Mouse (Mus musculus): Measurements from ENCODE around the gene Fstl4. TPM values are rescaled to one million over a fixed set of nuclear protein-coding genes. Genes with fewer than 3 reads are reported as not detected.

The Fstl4 gene
- polyA plus RNA-seq, 1 experiment from 2014 or later: 9.1 TPM

GRCm38 (mm10) chr11:52872846-52873512 is 108.5 kb downstream of the Fstl4 start:
- peaks cover 12% of the 10 kb centered on the region for H3K4me1 ChIP-seq (ENCODE audit: control insufficient read depth, insufficient read depth, low read length)
- H3K4me2 ChIP-seq: no peak overlapping the region
- 89% methylated on average over 15 of the region's 15 CpGs for WGBS (ENCODE audit: insufficient replicate concordance)
- no peak for ATAC-seq (replicated peaks; ENCODE audit: insufficient number of reproducible peaks, low FRiP score, low TSS enrichment)
- peaks cover 3% of the 10 kb centered on the region; the same call in 1 of the 2 replicates for H3K9me3 ChIP-seq (replicated peaks; ENCODE audit: control insufficient read depth, low read length)
- no peak overlapping the region for H3K9ac ChIP-seq (ENCODE audit: low read depth, low read length)
- no peak overlapping the region for H3K4me3 ChIP-seq (ENCODE audit: low read depth, low read length)
- H3K27me3 ChIP-seq (ENCODE audit: control insufficient read depth, insufficient read depth, low read length): no peaks in the 10 kb centered on the region; the same call in 1 of the 2 replicates
- no peak overlapping the region for H3K27ac ChIP-seq (ENCODE audit: low read depth, low read length)
- no peaks in the 10 kb centered on the region for H3K36me3 ChIP-seq (ENCODE audit: control insufficient read depth, insufficient read depth, low read length)

- H3K4me2 ChIP-seq: no peak overlapping the region
- no peak overlapping the region for H3K27ac ChIP-seq (ENCODE audit: low read depth, low read length)
- no peak for ATAC-seq (replicated peaks; ENCODE audit: insufficient number of reproducible peaks, low FRiP score, low TSS enrichment)
- H3K9me3 ChIP-seq (replicated peaks; ENCODE audit: control insufficient read depth, low read length): peaks cover 3% of the 10 kb centered on the region; the same call in 1 of the 2 replicates
- no peak overlapping the region for H3K9ac ChIP-seq (ENCODE audit: low read depth, low read length)
- peaks cover 15% of the 10 kb centered on the region for H3K4me1 ChIP-seq (ENCODE audit: control insufficient read depth, insufficient read depth, low read length)
- no peaks in the 10 kb centered on the region for H3K36me3 ChIP-seq (ENCODE audit: control insufficient read depth, insufficient read depth, low read length)
- 91% methylated on average over 19 of the region's 19 CpGs for WGBS (ENCODE audit: insufficient replicate concordance)
- H3K27me3 ChIP-seq (ENCODE audit: control insufficient read depth, insufficient read depth, low read length): no peaks in the 10 kb centered on the region
- H3K4me3 ChIP-seq (ENCODE audit: low read depth, low read length): no peak overlapping the region
These were observed 111.7 kb downstream of the Fstl4 start for GRCm38 (mm10) chr11:52875916-52876765.

- Histone ChIP-seq H3K27me3 (ENCODE audit: control insufficient read depth, insufficient read depth, low read length) (no peaks in the 10 kb centered on the region), H3K4me1 (ENCODE audit: control insufficient read depth, insufficient read depth, low read length) (peaks cover 15% of the 10 kb centered on the region), H3K4me3 (ENCODE audit: low read depth, low read length) (no peak overlapping the region), H3K4me2 (peak overlapping the region; percentile 8), H3K9me3 (replicated peaks; ENCODE audit: control insufficient read depth, low read length) (peaks cover 3% of the 10 kb centered on the region; the same call in 1 of the 2 replicates), H3K9ac (ENCODE audit: low read depth, low read length) (no peak overlapping the region), H3K27ac (ENCODE audit: low read depth, low read length) (peak overlapping the region; percentile 57), H3K36me3 (ENCODE audit: control insufficient read depth, insufficient read depth, low read length) (no peaks in the 10 kb centered on the region)
- no peak for ATAC-seq (replicated peaks; ENCODE audit: insufficient number of reproducible peaks, low FRiP score, low TSS enrichment)
- WGBS (ENCODE audit: insufficient replicate concordance): 22% methylated on average over 2 of the region's 2 CpGs
These were observed 113.2 kb downstream of the Fstl4 start for GRCm38 (mm10) chr11:52877662-52878061.

- Histone ChIP-seq H3K9ac (ENCODE audit: low read depth, low read length) (no peak overlapping the region), H3K4me2 (no peak overlapping the region), H3K4me1 (ENCODE audit: control insufficient read depth, insufficient read depth, low read length) (peaks cover 15% of the 10 kb centered on the region), H3K27me3 (ENCODE audit: control insufficient read depth, insufficient read depth, low read length) (no peaks in the 10 kb centered on the region), H3K4me3 (ENCODE audit: low read depth, low read length) (no peak overlapping the region), H3K27ac (ENCODE audit: low read depth, low read length) (no peak overlapping the region), H3K36me3 (ENCODE audit: control insufficient read depth, insufficient read depth, low read length) (no peaks in the 10 kb centered on the region), H3K9me3 (replicated peaks; ENCODE audit: control insufficient read depth, low read length) (no peaks in the 10 kb centered on the region)
- 82% methylated on average over 2 of the region's 2 CpGs for WGBS (ENCODE audit: insufficient replicate concordance)
- ATAC-seq (replicated peaks; ENCODE audit: insufficient number of reproducible peaks, low FRiP score, low TSS enrichment): no peak
These were observed 115.5 kb downstream of the Fstl4 start for GRCm38 (mm10) chr11:52879958-52880357.

GRCm38 (mm10) chr11:52886559-52887303 is 122.3 kb downstream of the Fstl4 start:
- no peak overlapping the region for H3K27ac ChIP-seq (ENCODE audit: low read depth, low read length)
- H3K27me3 ChIP-seq (ENCODE audit: control insufficient read depth, insufficient read depth, low read length): no peaks in the 10 kb centered on the region
- WGBS (ENCODE audit: insufficient replicate concordance): 17% methylated on average over 6 of the region's 6 CpGs
- H3K9ac ChIP-seq (ENCODE audit: low read depth, low read length): no peak overlapping the region
- ATAC-seq (replicated peaks; ENCODE audit: insufficient number of reproducible peaks, low FRiP score, low TSS enrichment): no peak
- H3K36me3 ChIP-seq (ENCODE audit: control insufficient read depth, insufficient read depth, low read length): no peaks in the 10 kb centered on the region
- H3K9me3 ChIP-seq (replicated peaks; ENCODE audit: control insufficient read depth, low read length): no peaks in the 10 kb centered on the region
- H3K4me2 ChIP-seq: no peak overlapping the region
- H3K4me3 ChIP-seq (ENCODE audit: low read depth, low read length): no peak overlapping the region
- H3K4me1 ChIP-seq (ENCODE audit: control insufficient read depth, insufficient read depth, low read length): peaks cover 10% of the 10 kb centered on the region

GRCm38 (mm10) chr11:52888150-52888549 is 123.7 kb downstream of the Fstl4 start:
- WGBS (ENCODE audit: insufficient replicate concordance): 33% methylated on average over 6 of the region's 6 CpGs
- H3K9me3 ChIP-seq (replicated peaks; ENCODE audit: control insufficient read depth, low read length): no peaks in the 10 kb centered on the region
- H3K4me3 ChIP-seq (ENCODE audit: low read depth, low read length): no peak overlapping the region
- no peaks in the 10 kb centered on the region for H3K36me3 ChIP-seq (ENCODE audit: control insufficient read depth, insufficient read depth, low read length)
- no peak overlapping the region for H3K27ac ChIP-seq (ENCODE audit: low read depth, low read length)
- H3K9ac ChIP-seq (ENCODE audit: low read depth, low read length): no peak overlapping the region
- no peaks in the 10 kb centered on the region for H3K27me3 ChIP-seq (ENCODE audit: control insufficient read depth, insufficient read depth, low read length)
- H3K4me2 ChIP-seq: no peak overlapping the region
- ATAC-seq (replicated peaks; ENCODE audit: insufficient number of reproducible peaks, low FRiP score, low TSS enrichment): no peak
- peaks cover 10% of the 10 kb centered on the region for H3K4me1 ChIP-seq (ENCODE audit: control insufficient read depth, insufficient read depth, low read length)

GRCm38 (mm10) chr11:52889527-52889926 is 125.1 kb downstream of the Fstl4 start:
- Histone ChIP-seq H3K4me3 (ENCODE audit: low read depth, low read length) (no peak overlapping the region), H3K27me3 (ENCODE audit: control insufficient read depth, insufficient read depth, low read length) (no peaks in the 10 kb centered on the region), H3K4me2 (no peak overlapping the region), H3K9ac (ENCODE audit: low read depth, low read length) (no peak overlapping the region), H3K4me1 (ENCODE audit: control insufficient read depth, insufficient read depth, low read length) (peaks cover 10% of the 10 kb centered on the region), H3K27ac (ENCODE audit: low read depth, low read length) (no peak overlapping the region), H3K36me3 (ENCODE audit: control insufficient read depth, insufficient read depth, low read length) (no peaks in the 10 kb centered on the region), H3K9me3 (replicated peaks; ENCODE audit: control insufficient read depth, low read length) (no peaks in the 10 kb centered on the region)
- no peak for ATAC-seq (replicated peaks; ENCODE audit: insufficient number of reproducible peaks, low FRiP score, low TSS enrichment)
- 80% methylated on average over 4 of the region's 4 CpGs for WGBS (ENCODE audit: insufficient replicate concordance)

GRCm38 (mm10) chr11:52890156-52890555 is 125.7 kb downstream of the Fstl4 start:
- Histone ChIP-seq H3K4me3 (ENCODE audit: low read depth, low read length) (no peak overlapping the region), H3K36me3 (ENCODE audit: control insufficient read depth, insufficient read depth, low read length) (no peaks in the 10 kb centered on the region), H3K4me1 (ENCODE audit: control insufficient read depth, insufficient read depth, low read length) (peaks cover 10% of the 10 kb centered on the region), H3K27ac (ENCODE audit: low read depth, low read length) (no peak overlapping the region), H3K27me3 (ENCODE audit: control insufficient read depth, insufficient read depth, low read length) (no peaks in the 10 kb centered on the region), H3K9me3 (replicated peaks; ENCODE audit: control insufficient read depth, low read length) (no peaks in the 10 kb centered on the region), H3K9ac (ENCODE audit: low read depth, low read length) (no peak overlapping the region), H3K4me2 (no peak overlapping the region)
- ATAC-seq (replicated peaks; ENCODE audit: insufficient number of reproducible peaks, low FRiP score, low TSS enrichment): no peak
- WGBS (ENCODE audit: insufficient replicate concordance): 74% methylated on average over 7 of the region's 7 CpGs

All from heart, embryonic 11.5 days (tissue).